In genomic region chr3:144447917-144448316, GRCm38 (mm10) we compare ENCODE assay signal across 23 mouse cellular contexts.
DNase-seq lines count a peak whose midpoint lies in the region; ATAC-seq and TF ChIP-seq lines count a peak whose summit lies in the region.
"Had no signal": no experiment of that assay in that cellular context is flagged by ENCODE, and none has a peak within 500 bp of the region (broad histone marks: within the 10 kb centered on the region; RNA-seq: fewer than 3 reads in every experiment).

No protein-coding gene starts in this region.

- H3K4me2 ChIP-seq in liver, embryonic 12.5 days, result peak overlapping the region; percentile 18; the same call in 1 of the 2 replicates
- no peak overlapping the region for H3K4me2 ChIP-seq in liver, embryonic 16.5 days (ENCODE audit: low read depth, low read length)
- no peak overlapping the region for H3K4me2 ChIP-seq in lung, postnatal 0 days (replicated peaks; ENCODE audit: low read depth, low read length)
- H3K4me2 ChIP-seq: embryonic facial prominence, embryonic 15.5 days; heart, embryonic 11.5 days; heart, embryonic 15.5 days; hindbrain, embryonic 13.5 days had no signal

- no peak for TF ChIP-seq EP300 in lung, postnatal 0 days (IDR thresholded peaks at IDR 0.05)

- peaks cover 35% of the 10 kb centered on the region for H3K36me3 ChIP-seq in liver, embryonic 12.5 days
- no peaks in the 10 kb centered on the region for H3K36me3 ChIP-seq in liver, embryonic 16.5 days (ENCODE audit: control insufficient read depth, insufficient read depth)
- no peaks in the 10 kb centered on the region for H3K36me3 ChIP-seq in lung, postnatal 0 days (ENCODE audit: insufficient read depth, low read length)

- no peak for TF ChIP-seq CTCF in lung, postnatal 0 days (IDR thresholded peaks at IDR 0.05)

- H3K4me1 ChIP-seq in liver, embryonic 12.5 days, result peaks cover 22% of the 10 kb centered on the region
- H3K4me1 ChIP-seq in liver, embryonic 16.5 days (ENCODE audit: control insufficient read depth, low read depth, low read length), result peaks cover 9% of the 10 kb centered on the region; the same call in 1 of the 2 replicates
- no peaks in the 10 kb centered on the region for H3K4me1 ChIP-seq in lung, postnatal 0 days (ENCODE audit: insufficient read depth, low read depth, low read length)
- H3K4me1 ChIP-seq: embryonic facial prominence, embryonic 15.5 days; hindbrain, embryonic 13.5 days had no signal

- no peak overlapping the region for H3K4me3 ChIP-seq in liver, embryonic 12.5 days
- H3K4me3 ChIP-seq in liver, embryonic 16.5 days (ENCODE audit: low read depth, low read length), result no peak overlapping the region
- H3K4me3 ChIP-seq in lung, postnatal 0 days (ENCODE audit: low read depth, low read length), result no peak overlapping the region
- H3K4me3 ChIP-seq: embryonic facial prominence, embryonic 15.5 days; erythroblast, embryonic 14.5 days; heart, adult 2 months; heart, embryonic 15.5 days; hindbrain, embryonic 13.5 days had no signal

- H3K27me3 ChIP-seq in liver, embryonic 12.5 days (replicated peaks), result no peaks in the 10 kb centered on the region
- H3K27me3 ChIP-seq in liver, embryonic 16.5 days (ENCODE audit: control insufficient read depth, insufficient read depth, low read depth, low read length), result no peaks in the 10 kb centered on the region
- H3K27me3 ChIP-seq in lung, postnatal 0 days (replicated peaks; ENCODE audit: insufficient read depth, low read length), result no peaks in the 10 kb centered on the region
- H3K27me3 ChIP-seq: CH12.LX; embryonic facial prominence, embryonic 15.5 days; heart, embryonic 15.5 days; hindbrain, embryonic 13.5 days; Patski had no signal

- 54% methylated on average over 9 of the region's 9 CpGs for WGBS in liver, embryonic 12.5 days (ENCODE audit: insufficient replicate concordance)
- 27% methylated on average over 9 of the region's 9 CpGs for WGBS in liver, embryonic 16.5 days (ENCODE audit: insufficient replicate concordance)
- WGBS in lung, postnatal 0 days, result 92% methylated on average over 9 of the region's 9 CpGs

- H3K27ac ChIP-seq in liver, embryonic 12.5 days, result no peak overlapping the region
- H3K27ac ChIP-seq in liver, embryonic 16.5 days (ENCODE audit: low read length), result no peak overlapping the region
- no peak overlapping the region for H3K27ac ChIP-seq in lung, postnatal 0 days (ENCODE audit: low read length)
- H3K27ac ChIP-seq: embryonic facial prominence, embryonic 15.5 days; heart, adult 2 months; heart, embryonic 15.5 days; hindbrain, embryonic 13.5 days had no signal

- peak; percentile 52; the same call in 1 of the 2 replicates for ATAC-seq in common myeloid progenitor, adult 5-6 weeks (replicated peaks; ENCODE audit: low read depth, poor library complexity, severe bottlenecking)
- peak; percentile 86 for ATAC-seq in liver, embryonic 12.5 days
- ATAC-seq in liver, embryonic 16.5 days (ENCODE audit: low read depth), result peak; percentile 79
- ATAC-seq in megakaryocyte-erythroid progenitor cell, adult 5-6 weeks (replicated peaks; ENCODE audit: low FRiP score, low TSS enrichment, poor library complexity, severe bottlenecking), result peak; percentile 88
- ATAC-seq in lung, postnatal 0 days, result no peak
- ATAC-seq: activated CD4-positive, CD25-positive, alpha-beta regulatory T cell, adult 4 months; Patski had no signal

- DNase-seq in adrenal gland, adult (ENCODE audit: inconsistent age in 2 of 2, low spot score in 1 of 2), result no peak
- no peak for DNase-seq in lung, postnatal 0 days (ENCODE audit: low spot score)
- DNase-seq in frontal cortex, postnatal 36 days (ENCODE audit: low spot score in 2 of 2), result no peak
- DNase-seq: adrenal gland, adult 2 months; adrenal gland, postnatal 25 days; cerebellum, adult 11 months; cerebellum, adult 9-10 months; embryo, embryonic 11 days; gastrocnemius, postnatal 14 days; heart, adult 2 months; heart, postnatal 14 days had no signal

- H3K9ac ChIP-seq in liver, embryonic 12.5 days, result no peak overlapping the region
- H3K9ac ChIP-seq in liver, embryonic 16.5 days (ENCODE audit: low read depth, low read length), result no peak overlapping the region
- H3K9ac ChIP-seq in lung, postnatal 0 days (replicated peaks; ENCODE audit: low read depth), result no peak overlapping the region
- H3K9ac ChIP-seq: embryonic facial prominence, embryonic 15.5 days; heart, embryonic 15.5 days; hindbrain, embryonic 13.5 days had no signal

- H3K9me3 ChIP-seq in liver, embryonic 12.5 days (replicated peaks), result no peaks in the 10 kb centered on the region
- no peaks in the 10 kb centered on the region for H3K9me3 ChIP-seq in liver, embryonic 16.5 days (replicated peaks; ENCODE audit: control insufficient read depth, low read length)
- no peaks in the 10 kb centered on the region for H3K9me3 ChIP-seq in lung, postnatal 0 days (ENCODE audit: low read length)
- H3K9me3 ChIP-seq: embryonic facial prominence, embryonic 15.5 days; heart, embryonic 15.5 days; hindbrain, embryonic 13.5 days had no signal
